Mouse (Mus musculus) cerebellum, adult 9-10 months (tissue): ENCODE results near the gene Btbd9.

Experiments
- DNase-seq: peaks from one replicate; pipeline ENCODE4 v3.0.0; 2022

The Btbd9 gene

GRCm38 (mm10) chr17:30597786-30598185 is 21.5 kb upstream of the Btbd9 start:
- DNase-seq, result no peak

DNA sequence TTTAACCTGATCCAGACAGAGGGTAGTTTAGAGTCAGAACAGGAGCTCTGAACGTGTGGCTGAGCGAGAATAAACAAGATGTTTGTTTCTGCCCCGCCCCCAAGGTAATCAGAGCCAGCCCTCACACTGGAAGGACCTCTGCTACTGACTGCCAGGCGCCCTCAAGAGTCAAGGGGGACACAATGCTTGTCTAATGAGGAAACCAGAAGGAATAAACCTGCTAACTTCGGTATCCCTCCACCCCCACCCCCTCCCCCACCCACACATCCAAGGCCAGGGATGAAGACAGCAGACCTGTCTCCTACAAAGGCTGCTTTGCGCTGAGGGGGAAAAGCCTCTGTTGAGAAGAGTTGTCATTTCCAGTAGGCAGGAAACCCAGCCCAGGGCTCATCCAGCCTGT is 18.6 kb upstream of the Btbd9 start:
- DNase-seq, result no peak

- DNase-seq, result no peak
These were observed 18.1 kb upstream of the Btbd9 start for GRCm38 (mm10) chr17:30594407-30594806.

DNA sequence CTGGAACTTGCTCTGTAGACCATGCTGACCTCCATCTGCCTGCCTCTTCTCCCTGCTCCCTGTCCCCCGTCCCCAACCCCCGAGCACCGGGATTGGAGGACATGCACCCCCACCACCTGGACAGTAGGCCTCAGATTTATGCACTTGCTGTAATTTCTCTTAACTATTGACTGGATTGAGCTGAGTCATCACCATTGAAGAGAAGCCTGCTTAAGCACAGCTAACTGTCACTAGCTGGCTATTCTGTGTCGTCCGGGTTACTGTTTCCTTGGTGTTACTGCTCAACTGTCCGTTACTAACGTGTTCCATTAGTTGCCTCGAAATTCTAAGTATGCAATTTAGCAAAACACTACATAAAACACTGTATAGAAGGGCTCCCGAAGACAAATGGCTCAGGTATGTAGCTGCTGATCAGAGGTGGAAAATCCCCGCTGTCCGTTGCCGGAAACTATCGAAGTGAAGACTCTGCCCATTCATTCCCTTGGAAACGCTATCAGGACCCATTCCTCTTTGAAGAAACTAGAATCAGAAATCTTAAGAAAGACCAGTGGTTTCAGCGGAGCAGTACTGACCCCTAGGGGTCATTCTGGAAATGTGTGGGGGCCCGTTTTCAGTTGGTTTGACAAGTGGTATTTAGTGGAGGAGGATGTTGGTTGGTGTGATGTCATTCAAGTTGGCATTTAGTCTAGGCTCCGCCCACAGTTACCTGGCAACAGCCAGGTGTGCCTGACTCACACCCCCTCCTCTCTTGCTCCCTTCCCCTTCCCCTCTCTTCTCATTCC is 14.3 kb upstream of the Btbd9 start:
- peak; percentile 78 for DNase-seq

GRCm38 (mm10) chr17:30583258-30584001 is 7.1 kb upstream of the Btbd9 start:
- DNase-seq, result no peak

DNA sequence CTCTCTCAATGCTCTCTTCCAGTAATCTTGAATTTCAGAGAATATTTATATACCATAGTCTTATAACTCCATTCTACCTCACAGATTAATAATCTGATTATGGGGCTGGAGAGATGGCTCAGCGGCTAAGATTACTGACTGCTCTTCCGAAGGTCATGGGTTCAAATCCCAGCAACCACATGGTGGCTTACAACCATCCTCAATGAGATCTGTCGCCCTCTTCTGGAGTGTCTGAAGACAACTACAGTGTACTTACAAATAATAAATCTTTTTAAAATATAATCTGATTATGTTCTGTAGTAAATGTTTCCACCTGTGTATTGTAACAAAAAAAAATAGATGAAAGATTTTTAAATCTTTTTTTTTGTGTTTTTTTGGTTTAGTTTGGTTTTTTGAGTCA is 6.0 kb upstream of the Btbd9 start:
- no peak for DNase-seq

- DNase-seq, result no peak
These were observed 4.9 kb upstream of the Btbd9 start for GRCm38 (mm10) chr17:30581201-30581600.

GRCm38 (mm10) chr17:30580781-30581180 is 4.5 kb upstream of the Btbd9 start:
- no peak for DNase-seq

- no peak for DNase-seq
These were observed 658 bp upstream of the Btbd9 start for GRCm38 (mm10) chr17:30576946-30577345.

GRCm38 (mm10) chr17:30575121-30575904 is 975 bp downstream of the Btbd9 start:
- DNase-seq, result peak; percentile 69

- no peak for DNase-seq
These were observed 1.6 kb downstream of the Btbd9 start for GRCm38 (mm10) chr17:30574783-30575075.

DNA sequence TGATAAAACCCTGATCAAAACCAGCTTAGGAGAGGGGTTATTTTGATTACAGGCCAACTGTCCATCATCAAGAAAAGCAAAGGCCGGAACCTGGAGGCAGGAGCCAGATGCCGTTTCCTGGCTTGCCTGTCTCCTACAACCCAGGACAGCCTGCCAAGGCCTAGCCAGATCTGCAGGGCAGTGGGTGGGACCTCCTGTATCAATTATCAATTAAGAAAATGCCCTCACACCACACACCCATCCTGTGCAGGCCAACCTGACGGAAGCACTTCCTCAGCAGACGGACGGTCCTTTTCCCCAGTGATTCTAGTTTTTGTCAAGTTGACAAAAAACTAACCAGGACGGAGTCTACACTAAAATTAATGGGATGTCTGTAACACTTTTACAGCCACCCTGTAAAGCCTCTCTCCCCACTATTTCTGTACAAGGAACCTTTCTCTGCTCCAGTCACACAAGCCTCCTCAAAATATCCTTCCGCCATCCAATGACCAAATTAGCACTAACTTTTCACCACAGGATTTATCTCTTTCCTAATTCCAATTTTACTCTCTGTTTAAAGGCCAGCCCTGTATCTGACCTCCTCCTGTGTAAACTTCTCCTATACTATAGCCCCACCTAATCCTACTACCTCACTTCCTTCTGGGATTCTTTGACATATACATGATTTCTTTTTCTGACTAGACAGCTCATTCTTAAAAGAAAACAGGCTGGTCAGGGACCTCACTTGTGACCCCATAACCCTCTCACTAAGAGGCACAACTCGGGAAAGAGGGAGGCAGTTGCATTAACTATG is 2.1 kb downstream of the Btbd9 start:
- no peak for DNase-seq

GRCm38 (mm10) chr17:30570971-30571370 is 5.3 kb downstream of the Btbd9 start:
- DNase-seq, result no peak

- DNase-seq, result no peak
These were observed 6.1 kb downstream of the Btbd9 start for GRCm38 (mm10) chr17:30570173-30570572.

GRCm38 (mm10) chr17:30568473-30568872 is 7.8 kb downstream of the Btbd9 start:
- DNase-seq, result no peak

- no peak for DNase-seq
These were observed 11.3 kb downstream of the Btbd9 start for GRCm38 (mm10) chr17:30564971-30565370.

DNA sequence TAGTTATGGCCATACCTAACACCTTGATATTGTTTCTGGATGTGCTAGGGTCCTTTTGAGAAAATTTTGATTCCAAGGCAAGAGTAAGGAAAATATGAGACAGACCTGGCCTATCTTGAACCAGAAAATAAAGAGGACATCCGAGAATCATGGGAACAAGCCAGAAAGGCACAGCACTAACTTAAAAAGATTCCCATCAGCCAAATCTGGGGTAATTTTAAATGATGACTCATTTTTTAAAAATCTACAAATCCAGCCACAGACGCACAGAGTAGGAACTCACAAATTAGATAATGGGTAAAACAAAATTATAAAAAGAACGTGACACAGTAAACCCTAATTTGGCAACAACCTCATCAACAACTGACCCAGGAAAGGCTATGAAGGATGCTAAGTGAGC is 11.9 kb downstream of the Btbd9 start:
- DNase-seq, result no peak

- DNase-seq, result no peak
These were observed 12.7 kb downstream of the Btbd9 start for GRCm38 (mm10) chr17:30563484-30564075.

- peak; percentile 68 for DNase-seq
These were observed 13.5 kb downstream of the Btbd9 start for GRCm38 (mm10) chr17:30562770-30563169.

DNA sequence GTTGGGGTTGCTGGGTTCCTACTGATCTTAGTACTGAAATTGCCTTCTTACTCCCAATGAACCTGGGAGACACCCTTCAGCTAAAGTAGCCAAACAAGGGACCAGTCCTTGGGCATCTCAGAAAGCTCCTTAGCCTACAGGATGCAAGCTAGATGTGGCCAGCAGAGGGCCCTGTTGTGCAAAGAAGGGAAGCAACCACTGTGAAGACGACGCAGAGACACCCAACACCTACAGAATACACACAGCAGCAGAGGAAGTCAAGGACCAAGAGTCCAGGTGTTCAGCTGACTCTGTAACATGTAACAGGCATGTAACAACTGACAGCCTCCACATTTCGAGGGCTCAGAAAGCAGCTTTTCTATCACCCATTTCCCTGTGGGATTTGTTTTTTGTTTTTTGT is 16.8 kb downstream of the Btbd9 start:
- peak; percentile 61 for DNase-seq

- no peak for DNase-seq
These were observed 17.7 kb downstream of the Btbd9 start for GRCm38 (mm10) chr17:30558623-30559022.

- no peak for DNase-seq
These were observed 19.8 kb downstream of the Btbd9 start for GRCm38 (mm10) chr17:30556512-30556911.
